ENCODE assay signal across 34 mouse cellular contexts in the genomic region with DNA sequence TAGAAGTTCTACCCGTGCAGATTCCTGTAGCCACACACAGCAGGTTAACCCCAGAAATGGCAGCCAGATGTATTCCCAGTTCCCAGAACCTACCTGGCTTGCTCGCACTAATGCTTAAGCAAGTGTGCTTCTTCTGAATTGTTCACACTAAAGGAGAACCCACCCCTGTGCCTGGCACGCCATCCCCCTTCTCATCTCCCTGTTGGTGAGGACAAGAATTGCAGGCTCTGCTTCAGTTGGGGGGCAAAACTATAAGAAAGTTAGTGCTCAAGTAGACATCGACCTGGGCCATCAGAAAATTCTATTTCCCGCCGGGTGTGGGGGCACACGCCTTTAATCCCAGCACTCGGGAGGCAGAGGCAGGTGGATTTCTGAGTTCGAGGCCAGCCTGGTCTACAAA. TPM values are rescaled to one million over a fixed set of nuclear protein-coding genes. Genes with fewer than 3 reads are reported as not detected.
DNase-seq lines count a peak whose midpoint lies in the region; ATAC-seq and TF ChIP-seq lines count a peak whose summit lies in the region.
"Had no signal": no experiment of that assay in that cellular context is flagged by ENCODE, and none has a peak within 500 bp of the region (broad histone marks: within the 10 kb centered on the region; RNA-seq: fewer than 3 reads in every experiment).

No protein-coding gene starts in this region.

- ATAC-seq in lung, embryonic 14.5 days (ENCODE audit: insufficient read depth): no peak
- ATAC-seq: activated CD4-positive, CD25-positive, alpha-beta regulatory T cell, adult 4 months; forebrain, embryonic 15.5 days; intestine, embryonic 16.5 days; liver, embryonic 12.5 days had no signal

- no peaks in the 10 kb centered on the region for H3K27me3 ChIP-seq in lung, embryonic 14.5 days (ENCODE audit: insufficient read depth, low read length)
- H3K27me3 ChIP-seq in E14TG2a.4 (ENCODE audit: insufficient read depth, low read length): no peaks in the 10 kb centered on the region
- H3K27me3 ChIP-seq: CH12.LX; embryonic facial prominence, embryonic 12.5 days; forebrain, embryonic 15.5 days; heart, embryonic 15.5 days; limb, embryonic 13.5 days; liver, embryonic 12.5 days; neural tube, embryonic 12.5 days had no signal

- WGBS in lung, embryonic 14.5 days: 74% methylated on average over 9 of the region's 9 CpGs

- no peak overlapping the region for H3K4me3 ChIP-seq in lung, embryonic 14.5 days (ENCODE audit: low read depth, low read length)
- H3K4me3 ChIP-seq in E14TG2a.4 (replicated peaks; ENCODE audit: low read length): no peak overlapping the region
- H3K4me3 ChIP-seq: embryonic facial prominence, embryonic 12.5 days; forebrain, embryonic 15.5 days; heart, embryonic 10.5 days; heart, embryonic 15.5 days; left cerebral cortex, adult 2 months; limb, embryonic 13.5 days; liver, embryonic 12.5 days; myocyte; neural tube, embryonic 12.5 days had no signal

- TF ChIP-seq CTCF in lung, embryonic 14.5 days (IDR thresholded peaks at IDR 0.05; ENCODE audit: low read depth): peak; percentile 29; the same call in 1 of the 2 replicates
- TF ChIP-seq CTCF in E14TG2a.4 (conservative IDR thresholded peaks at IDR 0.05; ENCODE audit: low read length): peak; percentile 57
- peak; percentile 5; the same call in 1 of the 2 replicates for TF ChIP-seq CTCF in brain, embryonic 14.5 days (IDR thresholded peaks at IDR 0.05; ENCODE audit: borderline replicate concordance, extremely low read depth, insufficient read depth, insufficient read length)

- no peak for DNase-seq in lung, embryonic 14.5 days
- no peak for DNase-seq in lung, adult 18-20 months
- peak; percentile 30 for DNase-seq in A20 (ENCODE audit: low read depth, low spot score)
- no peak for DNase-seq in brain, embryonic 14.5 days (ENCODE audit: low read depth)
- DNase-seq in cerebellum, adult 11 months: no peak
- DNase-seq: adrenal gland, adult 2 months; adrenal gland, postnatal 36 days; cerebellum, adult 9-10 months; cerebellum, postnatal 36 days; embryo, embryonic 11 days; gastrocnemius, postnatal 25 days; heart, adult 11 months; kidney, adult 8-10 months; kidney, postnatal 14 days; lung, adult 2 months; lung, postnatal 36 days; right cerebral cortex, postnatal 4 days; thymus, postnatal 25 days had no signal

- H3K4me2 ChIP-seq in lung, embryonic 14.5 days: no peak overlapping the region
- H3K4me2 ChIP-seq: embryonic facial prominence, embryonic 12.5 days; forebrain, embryonic 15.5 days; heart, embryonic 15.5 days; limb, embryonic 13.5 days; liver, embryonic 12.5 days; midbrain, embryonic 11.5 days; neural tube, embryonic 12.5 days had no signal

- no peak overlapping the region for H3K27ac ChIP-seq in lung, embryonic 14.5 days (ENCODE audit: low read depth)
- H3K27ac ChIP-seq: embryonic facial prominence, embryonic 12.5 days; forebrain, embryonic 15.5 days; heart, embryonic 10.5 days; heart, embryonic 15.5 days; left cerebral cortex, adult 2 months; limb, embryonic 13.5 days; liver, embryonic 12.5 days; neural tube, embryonic 12.5 days had no signal

- no peak for TF ChIP-seq POLR2A in brain, embryonic 14.5 days (IDR thresholded peaks at IDR 0.05; ENCODE audit: borderline replicate concordance, extremely low read depth, insufficient read depth, insufficient read length, poor library complexity, severe bottlenecking)

- no peaks in the 10 kb centered on the region for H3K4me1 ChIP-seq in lung, embryonic 14.5 days (ENCODE audit: insufficient read depth)
- peaks cover 76% of the 10 kb centered on the region for H3K4me1 ChIP-seq in E14TG2a.4 (replicated peaks; ENCODE audit: low read depth, low read length)
- H3K4me1 ChIP-seq: embryonic facial prominence, embryonic 12.5 days; forebrain, embryonic 15.5 days; limb, embryonic 13.5 days; neural tube, embryonic 12.5 days had no signal

- H3K9me3 ChIP-seq in lung, embryonic 14.5 days (ENCODE audit: low read depth, low read length): no peaks in the 10 kb centered on the region
- no peaks in the 10 kb centered on the region for H3K9me3 ChIP-seq in E14TG2a.4 (ENCODE audit: low read length)
- H3K9me3 ChIP-seq: embryonic facial prominence, embryonic 12.5 days; forebrain, embryonic 15.5 days; G1E; heart, embryonic 10.5 days; heart, embryonic 15.5 days; limb, embryonic 13.5 days; liver, embryonic 12.5 days; neural tube, embryonic 12.5 days had no signal

- no peaks in the 10 kb centered on the region for H3K36me3 ChIP-seq in lung, embryonic 14.5 days (ENCODE audit: insufficient read depth)
- H3K36me3 ChIP-seq in E14TG2a.4 (ENCODE audit: insufficient read depth, low read length): 0 out of 2 replicates have a peak, but pooled peaks cover 4% of the 10 kb centered on the region
- H3K36me3 ChIP-seq: embryonic facial prominence, embryonic 12.5 days; forebrain, embryonic 15.5 days; G1E; heart, embryonic 10.5 days; heart, embryonic 15.5 days; limb, embryonic 13.5 days; liver, embryonic 12.5 days; neural tube, embryonic 12.5 days had no signal

- no peak overlapping the region for H3K9ac ChIP-seq in lung, embryonic 14.5 days
- H3K9ac ChIP-seq: embryonic facial prominence, embryonic 12.5 days; forebrain, embryonic 15.5 days; heart, embryonic 15.5 days; limb, embryonic 13.5 days; liver, embryonic 12.5 days; neural tube, embryonic 12.5 days had no signal

RNA-seq across cellular contexts. Expression of a gene that starts 23.5 kb away (rescaled TPM):
- polyA plus RNA-seq in lung, embryonic 14.5 days (2014; fragmentation: Nextera tagmentation; extraction: Ambion mirVana): 85.0 and 89.1 TPM in 2 replicates
- polyA plus RNA-seq in brain, embryonic 14.5 days (2012; rRNA removed): 147 and 159 TPM in 2 replicates

RNA-seq across cellular contexts. Expression of a gene that starts 36.0 kb away (rescaled TPM):
- polyA plus RNA-seq in lung, embryonic 14.5 days (2014; fragmentation: Nextera tagmentation; extraction: Ambion mirVana): 83.4 and 88.0 TPM in 2 replicates
- polyA plus RNA-seq in brain, embryonic 14.5 days (2012; rRNA removed): 57.3 and 65.8 TPM in 2 replicates

RNA-seq across cellular contexts. Expression of a gene that starts 36.1 kb away (rescaled TPM):
- 0.05 and 0.08 TPM in 2 replicates for polyA plus RNA-seq in lung, embryonic 14.5 days (2014; fragmentation: Nextera tagmentation; extraction: Ambion mirVana)
- polyA plus RNA-seq in brain, embryonic 14.5 days (2012; rRNA removed): 1.5 and 2.5 TPM in 2 replicates
- polyA plus RNA-seq: activated CD4-positive, CD25-positive, alpha-beta regulatory T cell, adult 4 months; C2C12; liver, embryonic 12.5 days; myocyte had no signal

RNA-seq across cellular contexts. Expression of a gene that starts 40.9 kb away (rescaled TPM):
- polyA plus RNA-seq in lung, embryonic 14.5 days (2014; fragmentation: Nextera tagmentation; extraction: Ambion mirVana): 1.2 and 2.3 TPM in 2 replicates
- polyA plus RNA-seq in brain, embryonic 14.5 days (2012; rRNA removed): 1.9 and 2.4 TPM in 2 replicates
- polyA plus RNA-seq: activated CD4-positive, CD25-positive, alpha-beta regulatory T cell, adult 4 months; adrenal gland, adult 2 months; lung, adult 2 months had no signal

RNA-seq across cellular contexts. Expression of a gene that starts 41.6 kb away (rescaled TPM):
- 122 and 126 TPM in 2 replicates for polyA plus RNA-seq in lung, embryonic 14.5 days (2014; fragmentation: Nextera tagmentation; extraction: Ambion mirVana)
- 117 TPM in 2 replicates for polyA plus RNA-seq in brain, embryonic 14.5 days (2012; rRNA removed)

Comparison
In these comparisons a context has a peak if more than half of its experiments do, and no peak if none do; other contexts are left out.
1. CTCF ChIP-seq: peak in every context shown above with its lines; median percentile 57 in E14TG2a.4; 29 in lung, embryonic 14.5 days; 5 in brain, embryonic 14.5 days.